Mouse (Mus musculus) urinary bladder, adult 18-20 months (tissue): Measurements from ENCODE around the gene Lce1e.
A peak's percentile ranks its signal among the peaks of the same experiment; 100 is the strongest.

Experiments
- DNase-seq, 2 experiments: peaks; one replicate each; pipeline ENCODE4 v3.0.0; 2022; ENCODE audit warnings: low spot score in 2 of 2, mixed read lengths in 2 of 2

Lce1e gene

GRCm38 (mm10) chr3:92708974-92709373 lies at the start of gene Lce1e:
TSS of gene Lce1e (minus strand) at chr3:92709074.
- DNase-seq = no peak

GRCm38 (mm10) chr3:92753197-92753596 lies 44.3 kb upstream of the Lce1e start:
- no peak for DNase-seq

- DNase-seq = no peak
Measured at GRCm38 (mm10) chr3:92752238-92752637, 43.4 kb upstream of the Lce1e start, which contains the start of gene Lce1g. TSS of gene Lce1g (minus strand) at chr3:92752338.

- DNase-seq = no peak
Measured at GRCm38 (mm10) chr3:92738996-92739395, 30.1 kb upstream of the Lce1e start, which contains the start of gene Gm38119. TSS of gene Gm38119 (minus strand) at chr3:92739096.

GRCm38 (mm10) chr3:92722631-92723030 lies 13.8 kb upstream of the Lce1e start:
- DNase-seq = no peak

GRCm38 (mm10) chr3:92720250-92720649 lies 11.4 kb upstream of the Lce1e start, which contains the start of gene Lce1f:
TSS of gene Lce1f (minus strand) at chr3:92720350.
- no peak for DNase-seq

- no peak for DNase-seq
Measured at GRCm38 (mm10) chr3:92715122-92715521, 6.2 kb upstream of the Lce1e start.

- DNase-seq = no peak
Measured at GRCm38 (mm10) chr3:92694613-92695012, 14.3 kb downstream of the Lce1e start.

GRCm38 (mm10) chr3:92691688-92692087 lies 17.2 kb downstream of the Lce1e start:
- DNase-seq = no peak

GRCm38 (mm10) chr3:92689154-92689553 lies 19.7 kb downstream of the Lce1e start:
- peak in 1 of 2 experiments; percentile 9 for DNase-seq

- DNase-seq = no peak
Measured at GRCm38 (mm10) chr3:92687110-92687509, 21.8 kb downstream of the Lce1e start, which contains the start of gene Lce1d. TSS of gene Lce1d (minus strand) at chr3:92687210.

- DNase-seq = no peak
Measured at GRCm38 (mm10) chr3:92678947-92679346, 29.9 kb downstream of the Lce1e start, which contains the start of gene Lce1c. TSS of gene Lce1c (plus strand) at chr3:92679247.

GRCm38 (mm10) chr3:92670215-92670614 lies 38.7 kb downstream of the Lce1e start, which contains the start of gene Lce1a2:
TSS of gene Lce1a2 (minus strand) at chr3:92670315.
- DNase-seq = no peak
